Mouse (Mus musculus): Measurements from ENCODE around the gene Prkce.
A peak's percentile ranks its signal among the peaks of the same experiment; 100 is the strongest.

Prkce gene

GRCm38 (mm10) chr17:86337076-86337475 lies 169.5 kb downstream of the Prkce start:
- peak; percentile 86 to 90 for DNase-seq

GRCm38 (mm10) chr17:86338328-86338727 lies 170.7 kb downstream of the Prkce start:
- DNase-seq: no peak

- DNase-seq: peak; percentile 63 to 67
These were observed 176.4 kb downstream of the Prkce start for GRCm38 (mm10) chr17:86344032-86344431.

GRCm38 (mm10) chr17:86345234-86346005 lies 177.8 kb downstream of the Prkce start:
- DNase-seq: no peak

GRCm38 (mm10) chr17:86350236-86350635 lies 182.7 kb downstream of the Prkce start:
- DNase-seq: no peak

- DNase-seq: no peak
These were observed 183.2 kb downstream of the Prkce start for GRCm38 (mm10) chr17:86350791-86351261.

- no peak for DNase-seq
These were observed 183.7 kb downstream of the Prkce start for GRCm38 (mm10) chr17:86351282-86351681.

- peak; percentile 29 to 35 for DNase-seq
These were observed 184.9 kb downstream of the Prkce start for GRCm38 (mm10) chr17:86352247-86353037.

- DNase-seq: peak; percentile 72 to 75
These were observed 186.1 kb downstream of the Prkce start for GRCm38 (mm10) chr17:86353679-86354078.

- DNase-seq: peak; percentile 33 to 38
These were observed 186.5 kb downstream of the Prkce start for GRCm38 (mm10) chr17:86354101-86354500.

- DNase-seq: no peak
These were observed 187.3 kb downstream of the Prkce start for GRCm38 (mm10) chr17:86354896-86355295.

GRCm38 (mm10) chr17:86355318-86355717 lies 187.7 kb downstream of the Prkce start:
- no peak for DNase-seq

- DNase-seq: no peak
These were observed 188.3 kb downstream of the Prkce start for GRCm38 (mm10) chr17:86355772-86356451.

GRCm38 (mm10) chr17:86358388-86358787 lies 190.8 kb downstream of the Prkce start:
- peak; percentile 36 to 39 for DNase-seq

- no peak for DNase-seq
These were observed 191.3 kb downstream of the Prkce start for GRCm38 (mm10) chr17:86358847-86359246.

- DNase-seq: no peak
These were observed 193.3 kb downstream of the Prkce start for GRCm38 (mm10) chr17:86360849-86361248.

- no peak for DNase-seq
These were observed 195.8 kb downstream of the Prkce start for GRCm38 (mm10) chr17:86363356-86363755.

- no peak for DNase-seq
These were observed 196.9 kb downstream of the Prkce start for GRCm38 (mm10) chr17:86364349-86365075.

- DNase-seq: no peak
These were observed 199.3 kb downstream of the Prkce start for GRCm38 (mm10) chr17:86366919-86367318.

- DNase-seq: no peak
These were observed 200.1 kb downstream of the Prkce start for GRCm38 (mm10) chr17:86367676-86368075.

- no peak for DNase-seq
These were observed 202.6 kb downstream of the Prkce start for GRCm38 (mm10) chr17:86370106-86370742.

GRCm38 (mm10) chr17:86371101-86371561 lies 203.5 kb downstream of the Prkce start:
- DNase-seq: no peak

All from B cell, adult 2 months (primary cell).